Mouse (Mus musculus) stomach, postnatal 0 days (tissue): ENCODE data around the gene Ackr4.

Experiments used
- CTCF ChIP-seq: IDR thresholded peaks from 2 replicates; pipeline ENCODE4 v1.5.1; 2016; ENCODE audit warnings: antibody characterized with exemption, low read depth, mild to moderate bottlenecking, moderate library complexity
- EP300 ChIP-seq: optimal IDR thresholded peaks from 2 replicates; pipeline ENCODE3; 2016; ENCODE audit warnings: antibody characterized with exemption

DNA sequence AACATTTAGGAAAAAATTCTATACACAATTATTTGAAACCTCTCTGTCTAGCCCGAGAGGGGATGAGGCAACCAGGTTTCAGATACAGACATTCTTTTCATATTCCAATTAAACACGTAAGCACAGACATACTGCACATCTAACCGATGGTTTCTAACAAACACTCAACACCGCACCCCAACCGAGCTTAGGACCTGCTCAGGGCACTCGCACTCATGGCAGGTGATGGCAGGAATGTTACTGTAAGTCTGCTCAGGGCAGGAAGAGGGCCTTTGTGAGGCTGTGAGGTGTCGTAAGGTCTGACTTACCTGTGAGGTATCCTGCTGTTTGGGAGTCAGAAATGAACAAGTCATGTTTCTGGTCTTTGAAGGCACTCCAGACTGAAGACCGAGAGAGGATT, 29.8 kb upstream of the Ackr4 start:
- TF ChIP-seq CTCF (no peak), EP300 (no peak)
